Mouse (Mus musculus) stomach, postnatal 0 days (tissue): ENCODE results near the gene Plp2. TPM values are rescaled to one million over a fixed set of nuclear protein-coding genes. Genes with fewer than 3 reads are reported as not detected.
A peak's percentile ranks its signal among the peaks of the same experiment; 100 is the strongest.

Source experiments
- ATAC-seq: fragments of 200-750 bp; cut with Nextera tagmentation; 2 replicates; pipeline ENCODE4 v1.8.0; 2017; ENCODE audit not compliant: low FRiP score, low TSS enrichment
- DNase-seq: peaks from one replicate; pipeline ENCODE4 v3.0.0-alpha.2; 2016; ENCODE audit warnings: low spot score
- H3K27ac ChIP-seq: fragments of 300-500 bp; sonication (generic); replicated peaks from 2 replicates; pipeline ENCODE4 v1.5.1; 2014; ENCODE audit warnings: mild to moderate bottlenecking, control low read depth
- H3K27me3 ChIP-seq: fragments of 300-500 bp; sonication (generic); 2 replicates; pipeline ENCODE4 v1.6.1; 2014; ENCODE audit warnings: low read length; ENCODE audit not compliant: control insufficient read depth, insufficient read depth
- H3K36me3 ChIP-seq: fragments of 300-500 bp; sonication (generic); 2 replicates; pipeline ENCODE4 v1.6.1; 2014; ENCODE audit warnings: low read length, mixed read lengths; ENCODE audit not compliant: control insufficient read depth, insufficient read depth
- H3K4me1 ChIP-seq: fragments of 300-500 bp; sonication (generic); replicated peaks from 2 replicates; pipeline ENCODE4 v1.6.1; 2014; ENCODE audit warnings: antibody characterized with exemption; ENCODE audit not compliant: control insufficient read depth, insufficient read depth
- H3K4me2 ChIP-seq: fragments of 300-500 bp; sonication (generic); replicated peaks from 2 replicates; pipeline ENCODE4 v1.6.1; 2014; ENCODE audit warnings: low read depth, mild to moderate bottlenecking, control low read depth, moderate library complexity
- H3K4me3 ChIP-seq: fragments of 300-500 bp; sonication (generic); 2 replicates; pipeline ENCODE4 v1.5.1; 2014; ENCODE audit warnings: low read depth, low read length, control low read depth
- H3K9ac ChIP-seq: fragments of 300-500 bp; sonication (generic); 2 replicates; pipeline ENCODE4 v1.6.1; 2014; ENCODE audit warnings: mild to moderate bottlenecking, low read length, control low read depth, mixed read lengths
- H3K9me3 ChIP-seq: fragments of 300-500 bp; sonication (generic); 2 replicates; pipeline ENCODE4 v1.6.1; 2016; ENCODE audit warnings: low read length; ENCODE audit not compliant: control insufficient read depth
- CTCF ChIP-seq: IDR thresholded peaks from 2 replicates; pipeline ENCODE4 v1.5.1; 2016; ENCODE audit warnings: antibody characterized with exemption, low read depth, mild to moderate bottlenecking, moderate library complexity
- EP300 ChIP-seq: optimal IDR thresholded peaks from 2 replicates; pipeline ENCODE3; 2016; ENCODE audit warnings: antibody characterized with exemption
- WGBS: fragments of 180-500 bp; shearing (Covaris S2); extraction: QIAGEN DNeasy Blood & Tissue Kit; methylation state at CpG from one replicate; pipeline ENCODE4 v1.1.7; 2014; 5-methylcytosine and 5-hydroxymethylcytosine counted together
- polyA plus RNA-seq: library from polyadenylated mRNA; unstranded; fragments of >200 nt; fragmentation: Nextera tagmentation; extraction: Ambion mirVana; gene quantifications from 2 replicates; pipeline ENCODE4 v1.2.1, GENCODE M21; 2015

Gene Plp2
- polyA plus RNA-seq, 1 experiment from 2014 or later: 262 TPM

GRCm38 (mm10) chrX:7658031-7658784 lies 13.0 kb downstream of the Plp2 start:
- Histone ChIP-seq H3K4me1 (no peaks in the 10 kb centered on the region), H3K9me3 (no peaks in the 10 kb centered on the region), H3K27me3 (no peaks in the 10 kb centered on the region), H3K9ac (0 out of 2 replicates have a peak overlapping the region, but pooled peaks have one; percentile 14), H3K4me3 (peak overlapping the region; percentile 48), H3K27ac (peak overlapping the region; percentile 83), H3K36me3 (no peaks in the 10 kb centered on the region), H3K4me2 (peak overlapping the region; percentile 54)
- ATAC-seq: peak; percentile 65
- DNase-seq: peak; percentile 62
- TF ChIP-seq CTCF (no peak), EP300 (no peak)
- WGBS: 15% methylated on average over 12 of the region's 15 CpGs

- peak; percentile 74 for ATAC-seq
- 16% methylated on average over 19 of the region's 26 CpGs for WGBS
- H3K27me3 ChIP-seq: no peaks in the 10 kb centered on the region
- peak within 1 kb of the TSS; percentile 54 for H3K4me2 ChIP-seq
- peak; percentile 66 for DNase-seq
- peak within 1 kb of the TSS; percentile 70 for H3K9ac ChIP-seq
- H3K4me3 ChIP-seq: peak within 1 kb of the TSS; percentile 48
- H3K27ac ChIP-seq: peak within 1 kb of the TSS; percentile 83
- no peaks in the 10 kb centered on the region for H3K9me3 ChIP-seq
- H3K4me1 ChIP-seq: no peaks in the 10 kb centered on the region
- no peaks in the 10 kb centered on the region for H3K36me3 ChIP-seq
- TF ChIP-seq EP300: no peak
- no peak for TF ChIP-seq CTCF
Measured at GRCm38 (mm10) chrX:7657221-7657639, 14.0 kb downstream of the Plp2 start, which contains the start of gene Prickle3. Prickle3 (plus strand) TSS chrX:7657260.

GRCm38 (mm10) chrX:7648671-7649304 lies 22.4 kb downstream of the Plp2 start:
- H3K4me2 ChIP-seq: peak overlapping the region; percentile 63
- ATAC-seq (peak; percentile 97), DNase-seq (peak; percentile 82)
- H3K4me1 ChIP-seq: no peaks in the 10 kb centered on the region
- peak; percentile 57 for TF ChIP-seq CTCF
- TF ChIP-seq EP300: peak; percentile 69
- 14% methylated on average over 25 of the region's 25 CpGs for WGBS
- no peaks in the 10 kb centered on the region for H3K36me3 ChIP-seq
- peak overlapping the region; percentile 68 for H3K9ac ChIP-seq
- H3K9me3 ChIP-seq: no peaks in the 10 kb centered on the region
- no peaks in the 10 kb centered on the region for H3K27me3 ChIP-seq
- peak overlapping the region; percentile 81 for H3K27ac ChIP-seq
- peak overlapping the region; percentile 40 for H3K4me3 ChIP-seq

- 13% methylated on average over 5 of the region's 5 CpGs for WGBS
- Histone ChIP-seq H3K36me3 (no peaks in the 10 kb centered on the region), H3K4me1 (no peaks in the 10 kb centered on the region), H3K27ac (no peak overlapping the region), H3K27me3 (no peaks in the 10 kb centered on the region), H3K9me3 (no peaks in the 10 kb centered on the region), H3K4me3 (no peak overlapping the region), H3K9ac (no peak overlapping the region), H3K4me2 (no peak overlapping the region)
- peak; percentile 78 for DNase-seq
- TF ChIP-seq EP300 (no peak), CTCF (peak; percentile 76)
- no peak for ATAC-seq
Measured at GRCm38 (mm10) chrX:7645349-7645748, 25.8 kb downstream of the Plp2 start.

GRCm38 (mm10) chrX:7640785-7641184 lies 30.4 kb downstream of the Plp2 start:
- WGBS: 43% methylated on average over 11 of the region's 12 CpGs
- Histone ChIP-seq H3K4me3 (no peak overlapping the region), H3K27me3 (no peaks in the 10 kb centered on the region), H3K27ac (no peak overlapping the region), H3K4me2 (no peak overlapping the region), H3K36me3 (no peaks in the 10 kb centered on the region), H3K9me3 (no peaks in the 10 kb centered on the region), H3K4me1 (no peaks in the 10 kb centered on the region), H3K9ac (no peak overlapping the region)
- ATAC-seq: no peak
- no peak for TF ChIP-seq EP300
- no peak for TF ChIP-seq CTCF
- no peak for DNase-seq
